Mouse (Mus musculus) left cerebral cortex, adult 11 months (tissue): ENCODE results near the gene Cacng8.

ENCODE experiments used
- DNase-seq: peaks from one replicate; pipeline ENCODE4 v3.0.0; 2022; ENCODE audit warnings: low spot score

Gene Cacng8

DNA sequence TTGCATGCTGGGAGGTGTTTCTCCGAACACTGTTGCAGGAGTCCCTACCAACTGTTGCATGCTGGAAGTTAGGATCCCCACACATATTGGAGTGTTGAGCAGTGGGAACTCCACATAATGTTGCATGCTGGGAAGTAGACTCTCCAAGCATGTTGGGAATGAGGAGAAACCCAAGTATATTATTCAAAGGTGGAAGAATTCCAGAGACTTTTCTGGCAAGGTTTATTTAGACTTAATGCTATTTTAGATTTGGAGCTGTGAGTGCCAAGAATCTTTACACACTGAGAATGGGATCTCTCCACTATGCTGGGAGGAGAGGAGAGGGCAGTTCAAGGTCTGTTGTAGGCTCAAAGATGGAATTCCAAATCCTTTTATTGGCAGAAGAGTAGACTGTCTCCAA is 41.6 kb downstream of the Cacng8 start:
- no peak for DNase-seq

DNA sequence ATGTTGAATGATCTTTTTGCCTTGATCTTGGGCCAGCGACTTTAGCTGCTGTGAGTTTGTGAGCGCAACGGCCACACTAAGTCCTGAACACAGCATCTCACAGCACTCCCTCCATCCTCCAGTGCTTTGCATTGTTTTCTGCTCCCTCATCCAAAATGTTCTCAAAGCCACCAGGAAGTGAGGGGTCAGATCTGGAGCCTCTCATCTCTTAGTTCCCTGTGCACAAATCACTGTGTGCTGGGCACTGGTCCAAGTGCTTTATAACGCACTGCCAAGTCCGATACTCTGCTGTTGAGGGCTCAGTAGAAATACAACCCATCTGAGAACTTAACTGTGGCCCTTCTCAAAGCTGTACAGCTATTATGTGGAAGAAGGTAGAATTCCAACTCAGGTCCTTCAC is 47.5 kb downstream of the Cacng8 start:
- DNase-seq: no peak

- DNase-seq: no peak
Observed at GRCm38 (mm10) chr7:3439984-3440383, 49.5 kb downstream of the Cacng8 start.

GRCm38 (mm10) chr7:3440526-3440925 is 50.0 kb downstream of the Cacng8 start:
- no peak for DNase-seq

- no peak for DNase-seq
Observed at GRCm38 (mm10) chr7:3442476-3443062, 52.1 kb downstream of the Cacng8 start.

DNA sequence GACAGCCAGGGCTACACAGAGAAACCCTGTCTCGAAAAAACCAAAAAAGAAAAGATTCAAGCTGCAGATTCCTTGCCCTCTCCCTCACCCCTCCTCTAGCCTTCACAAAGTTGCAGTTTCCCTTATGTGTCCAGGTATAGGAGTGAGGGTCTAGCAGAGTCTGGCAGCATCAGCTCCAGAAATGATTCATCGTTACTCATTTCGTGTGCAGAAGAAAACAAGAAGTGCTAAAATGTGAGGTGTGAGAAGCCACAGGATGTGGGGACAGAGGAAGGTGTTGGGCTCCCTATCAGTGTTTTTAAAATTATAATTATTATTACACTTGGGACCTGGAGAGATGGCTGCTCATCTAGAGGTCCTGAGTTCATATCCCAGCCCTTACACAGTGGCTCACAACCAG is 54.2 kb downstream of the Cacng8 start:
- DNase-seq: no peak

DNA sequence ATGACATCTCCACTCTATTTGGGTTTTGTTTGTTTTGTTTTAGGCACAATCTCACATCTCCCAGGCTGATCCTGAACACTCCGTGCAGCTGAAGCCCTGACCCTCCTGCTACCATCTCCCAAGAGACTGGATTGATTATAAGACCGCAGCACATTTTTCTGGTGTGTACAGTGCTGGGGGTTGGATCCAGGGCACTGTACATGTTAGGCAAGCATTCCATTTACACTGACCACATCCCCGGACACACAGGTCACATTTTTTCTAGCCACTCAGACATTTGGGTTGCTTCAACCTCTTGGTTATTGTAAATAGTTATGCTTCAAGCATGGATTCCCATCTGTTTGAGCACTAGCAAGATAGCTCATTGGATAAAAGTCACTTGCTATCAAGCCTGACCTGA is 56.1 kb downstream of the Cacng8 start:
- no peak for DNase-seq

- no peak for DNase-seq
Observed at GRCm38 (mm10) chr7:3447026-3447425, 56.5 kb downstream of the Cacng8 start.

DNA sequence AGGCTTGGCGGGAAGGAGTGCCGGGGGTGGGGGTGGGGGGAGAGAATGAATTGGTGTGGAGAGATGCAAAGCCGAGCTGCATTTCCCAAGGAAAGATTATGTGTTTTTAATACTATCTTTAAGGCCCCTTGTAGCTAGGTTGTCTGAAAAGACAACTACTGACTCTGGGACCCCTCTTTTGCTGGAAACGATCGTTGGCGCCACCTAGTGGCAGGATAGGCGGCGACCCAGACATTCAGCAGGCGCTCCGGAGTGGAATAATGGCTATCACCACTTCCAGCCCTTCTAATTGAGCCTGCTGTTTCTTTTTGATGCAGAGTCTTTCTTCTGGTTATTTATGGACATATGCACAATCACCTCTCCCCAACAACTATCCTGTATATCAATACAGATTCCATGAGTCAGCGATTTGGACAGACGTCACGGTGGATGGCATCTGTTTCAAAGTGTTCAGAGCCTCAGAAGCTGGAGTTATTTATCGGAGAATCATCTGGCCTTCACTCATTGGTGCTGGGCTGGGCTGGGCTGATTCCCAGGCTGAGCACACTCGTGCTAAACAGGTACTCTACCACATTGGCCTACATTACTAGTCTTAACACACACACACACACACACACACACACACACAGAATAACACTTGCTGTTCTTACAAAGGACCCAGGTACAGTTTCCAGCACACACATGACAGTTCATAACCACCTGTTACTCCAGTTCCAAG is 58.4 kb downstream of the Cacng8 start:
- DNase-seq: peak; percentile 54

DNA sequence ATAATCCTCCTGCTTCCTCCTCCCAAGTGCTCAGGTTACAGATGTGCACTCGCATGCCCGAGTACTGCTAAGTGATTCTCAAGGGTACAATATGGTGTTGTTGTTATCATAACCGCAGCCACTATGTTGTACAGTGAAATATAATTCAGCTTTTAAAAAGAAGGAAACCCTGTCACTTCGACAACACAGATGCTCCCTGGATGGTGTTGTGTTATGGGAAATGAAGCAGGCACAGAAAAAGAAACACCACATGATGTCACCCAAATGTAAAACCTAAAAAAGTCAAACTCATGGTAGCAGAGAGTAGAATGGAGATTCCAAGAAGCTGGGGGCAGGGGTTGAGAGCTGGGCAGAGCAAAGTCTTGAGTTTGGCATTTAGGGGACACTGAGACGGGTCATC is 60.2 kb downstream of the Cacng8 start:
- DNase-seq: no peak

GRCm38 (mm10) chr7:3451161-3451560 is 60.7 kb downstream of the Cacng8 start:
- no peak for DNase-seq

- DNase-seq: no peak
Observed at GRCm38 (mm10) chr7:3452821-3453485, 62.5 kb downstream of the Cacng8 start.

DNA sequence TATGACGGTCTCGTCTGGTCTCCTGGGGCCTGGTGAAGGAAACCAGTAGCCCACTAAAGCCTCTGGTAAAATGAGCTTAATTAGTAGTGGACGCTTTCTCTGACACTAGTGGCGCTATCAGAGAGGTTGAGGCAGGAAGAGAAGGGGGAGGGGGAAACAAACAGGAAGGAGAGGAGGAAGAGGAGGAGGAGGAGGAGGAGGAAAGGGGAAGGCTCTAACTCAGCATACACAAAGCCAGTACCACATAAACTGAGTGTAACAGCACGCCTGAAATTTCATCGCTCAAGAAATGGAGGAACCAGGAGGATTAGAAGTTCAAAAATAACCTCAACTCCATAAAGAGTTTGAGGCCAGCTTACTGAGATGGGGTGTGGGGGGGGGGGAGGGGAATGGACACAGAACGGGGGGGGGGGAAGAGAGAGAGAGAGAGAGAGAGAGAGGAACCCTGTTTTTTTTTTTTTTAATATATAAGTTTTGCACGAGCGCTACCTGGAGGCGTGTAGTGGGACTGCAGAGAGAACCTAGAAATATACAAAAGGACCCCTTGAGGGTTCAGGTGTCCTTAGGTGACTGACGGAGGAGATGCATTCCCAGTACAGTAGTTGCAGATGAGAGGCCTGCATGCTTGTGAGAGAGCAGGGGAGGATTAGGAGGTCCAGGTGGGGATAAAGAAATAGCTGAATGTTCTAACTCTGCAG is 63.2 kb downstream of the Cacng8 start:
- no peak for DNase-seq

GRCm38 (mm10) chr7:3457111-3457840 is 66.8 kb downstream of the Cacng8 start:
- DNase-seq: no peak

- DNase-seq: no peak
Observed at GRCm38 (mm10) chr7:3457841-3458217, 67.3 kb downstream of the Cacng8 start.

- no peak for DNase-seq
Observed at GRCm38 (mm10) chr7:3460261-3460660, 69.8 kb downstream of the Cacng8 start.

DNA sequence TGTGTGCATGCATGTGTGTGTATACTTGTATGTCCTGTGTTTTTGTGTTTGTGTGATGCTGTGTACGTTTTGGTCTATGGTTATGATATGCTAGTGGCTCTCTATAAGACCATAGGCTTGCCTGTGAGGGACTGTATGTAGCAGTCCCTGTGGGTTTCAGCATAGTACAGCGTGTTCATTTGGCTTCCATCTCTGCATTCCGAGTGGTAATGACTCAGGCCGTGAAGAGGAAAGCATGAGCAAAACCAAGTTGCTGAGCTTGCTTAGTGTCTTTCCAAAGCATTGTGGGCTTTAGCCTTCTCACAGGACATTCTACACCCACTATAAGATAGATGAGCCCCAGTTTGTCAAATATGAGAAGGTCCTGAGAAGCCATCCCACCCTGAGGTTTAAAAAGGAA is 72.8 kb downstream of the Cacng8 start:
- no peak for DNase-seq
